Mouse (Mus musculus) embryonic facial prominence, embryonic 11.5 days (tissue): ENCODE data around the gene Apobec1. TPM values are rescaled to one million over a fixed set of nuclear protein-coding genes. Genes with fewer than 3 reads are reported as not detected.

ENCODE experiments used
- ATAC-seq: fragments of 200-750 bp; cut with Nextera tagmentation; replicated peaks from 2 replicates; pipeline ENCODE4 v1.8.0; 2017; ENCODE audit warnings: low read depth; ENCODE audit not compliant: insufficient number of reproducible peaks, low FRiP score, low TSS enrichment
- DNase-seq: peaks from one replicate; pipeline ENCODE4 v3.0.0-alpha.2; 2015; ENCODE audit warnings: low spot score
- H3K27ac ChIP-seq: fragments of 300-500 bp; sonication (generic); replicated peaks from 2 replicates; pipeline ENCODE4 v1.5.1; 2014; ENCODE audit warnings: mild to moderate bottlenecking, low read depth, low read length, control low read depth
- H3K27me3 ChIP-seq: fragments of 300-500 bp; sonication (generic); 2 replicates; pipeline ENCODE4 v1.6.1; 2014; ENCODE audit warnings: mild to moderate bottlenecking, low read length, moderate library complexity, mixed read lengths; ENCODE audit not compliant: control insufficient read depth, insufficient read depth
- H3K36me3 ChIP-seq: fragments of 300-500 bp; sonication (generic); replicated peaks from 2 replicates; pipeline ENCODE4 v1.6.1; 2014; ENCODE audit warnings: low read depth, mild to moderate bottlenecking, low read length, moderate library complexity, mixed read lengths; ENCODE audit not compliant: control insufficient read depth, insufficient read depth
- H3K4me1 ChIP-seq: fragments of 300-500 bp; sonication (generic); 2 replicates; pipeline ENCODE4 v1.6.1; 2014; ENCODE audit warnings: low read length, mixed read lengths; ENCODE audit not compliant: control insufficient read depth, insufficient read depth
- H3K4me2 ChIP-seq: fragments of 300-500 bp; sonication (generic); 2 replicates; pipeline ENCODE4 v1.6.1; 2014; ENCODE audit warnings: low read depth, mild to moderate bottlenecking, control low read depth, low read length, moderate library complexity
- H3K4me3 ChIP-seq: fragments of 300-500 bp; sonication (generic); 2 replicates; pipeline ENCODE4 v1.5.1; 2014; ENCODE audit warnings: low read depth, low read length, control low read depth
- H3K9ac ChIP-seq: fragments of 300-500 bp; sonication (generic); replicated peaks from 2 replicates; pipeline ENCODE4 v1.6.1; 2014; ENCODE audit warnings: mild to moderate bottlenecking, control low read depth, low read length
- H3K9me3 ChIP-seq: fragments of 300-500 bp; sonication (generic); replicated peaks from 2 replicates; pipeline ENCODE4 v1.6.1; 2016; ENCODE audit warnings: mild to moderate bottlenecking, low read length, inconsistent platforms, mixed read lengths; ENCODE audit not compliant: control insufficient read depth
- WGBS: fragments of 180-500 bp; shearing (Covaris S2); extraction: QIAGEN DNeasy Blood & Tissue Kit; methylation state at CpG from one replicate; pipeline ENCODE4 v1.1.7; 2014; 5-methylcytosine and 5-hydroxymethylcytosine counted together
- polyA plus RNA-seq: library from polyadenylated mRNA; unstranded; fragments of >200 nt; fragmentation: Nextera tagmentation; extraction: Ambion mirVana; gene quantifications from 2 replicates; pipeline ENCODE4 v1.2.1, GENCODE M21; 2014

The Apobec1 gene
- polyA plus RNA-seq, 1 experiment from 2014 or later = 2.6 TPM

DNA sequence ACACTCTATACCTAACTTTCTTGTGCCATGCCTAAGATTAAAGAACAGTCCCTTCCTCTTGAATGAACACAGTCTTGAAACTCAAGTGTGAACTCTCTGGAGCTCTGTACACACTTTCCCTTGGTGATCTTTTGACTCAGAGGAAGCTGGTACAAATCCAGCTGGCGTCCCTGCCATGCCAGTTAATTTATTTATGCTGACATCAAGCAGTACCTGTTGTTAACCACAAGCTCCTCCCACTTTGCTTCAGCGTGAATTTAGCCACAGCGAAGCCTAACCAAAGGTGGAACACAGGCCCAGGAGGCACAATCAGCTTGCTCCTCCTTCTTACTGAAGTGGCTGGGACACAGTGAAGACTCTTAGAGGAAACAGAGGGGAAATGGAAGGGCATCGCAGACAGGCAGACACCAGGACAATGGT lies 69.4 kb downstream of the Apobec1 start:
- Histone ChIP-seq H3K9me3 (no peaks in the 10 kb centered on the region), H3K4me3 (no peak overlapping the region), H3K36me3 (no peaks in the 10 kb centered on the region), H3K4me1 (no peaks in the 10 kb centered on the region), H3K27me3 (no peaks in the 10 kb centered on the region), H3K9ac (no peak overlapping the region), H3K4me2 (no peak overlapping the region), H3K27ac (no peak overlapping the region)
- ATAC-seq = 0 out of 2 replicates have a peak, but pooled peaks have one; percentile 50
- 10% methylated on average over 4 of the region's 4 CpGs for WGBS
- DNase-seq = no peak

DNA sequence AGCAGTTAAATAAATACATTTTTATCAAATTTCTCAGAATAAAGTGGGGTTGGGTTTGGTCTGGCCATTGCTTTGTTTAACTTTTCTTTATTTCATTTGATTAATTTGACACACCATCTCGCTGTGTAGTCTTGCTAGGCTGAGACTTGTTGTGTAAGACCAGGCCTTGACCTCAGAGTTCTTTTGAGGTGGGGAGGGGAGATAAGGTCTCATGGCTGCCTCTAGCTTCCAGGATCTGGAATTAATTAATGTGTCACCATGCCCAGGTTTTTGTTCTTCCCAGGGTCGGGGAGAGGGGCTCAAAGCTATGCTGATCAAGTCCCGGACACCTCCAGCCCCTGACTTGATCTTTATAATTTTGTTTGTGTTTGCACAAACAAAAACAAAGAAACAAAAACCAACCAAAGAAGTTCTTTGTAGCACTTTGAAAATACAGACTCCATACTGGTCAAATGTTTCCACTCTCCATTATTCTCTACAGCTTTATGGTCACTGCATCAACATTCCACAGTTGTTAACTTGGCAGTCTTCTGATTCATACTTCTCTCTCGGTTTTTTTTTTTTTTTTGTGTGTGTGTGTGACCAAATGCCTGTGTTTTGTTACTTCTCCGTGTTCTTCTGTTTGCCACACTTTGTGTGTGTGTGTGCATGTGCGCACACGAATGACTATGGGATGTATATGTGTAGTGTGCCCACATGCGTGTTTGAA lies 70.6 kb downstream of the Apobec1 start:
- Histone ChIP-seq H3K27me3 (no peaks in the 10 kb centered on the region), H3K4me1 (no peaks in the 10 kb centered on the region), H3K4me2 (no peak overlapping the region), H3K4me3 (no peak overlapping the region), H3K9me3 (no peaks in the 10 kb centered on the region), H3K27ac (no peak overlapping the region), H3K36me3 (no peaks in the 10 kb centered on the region), H3K9ac (no peak overlapping the region)
- 61% methylated on average over 8 of the region's 8 CpGs for WGBS
- ATAC-seq (no peak), DNase-seq (peak; percentile 40)

DNA sequence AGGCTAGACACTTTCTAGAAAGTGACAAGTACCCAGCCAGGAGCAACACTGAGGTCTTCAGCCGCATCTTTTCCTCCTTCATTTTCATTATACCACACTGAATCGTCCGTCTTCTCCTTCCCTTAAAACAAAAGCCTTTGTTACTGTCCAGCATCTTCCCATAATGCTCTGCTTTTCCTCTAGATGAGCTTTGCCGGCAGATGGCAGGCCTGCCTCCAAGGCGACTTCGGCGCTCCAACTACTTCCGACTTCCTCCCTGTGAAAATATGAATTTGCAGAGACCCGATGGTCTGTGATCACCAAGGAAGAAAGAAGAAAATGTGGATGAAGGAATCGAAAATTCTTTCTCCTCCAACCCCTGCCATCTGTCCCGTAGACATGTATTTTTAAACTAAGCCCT lies 74.1 kb downstream of the Apobec1 start:
- Histone ChIP-seq H3K27me3 (no peaks in the 10 kb centered on the region), H3K4me3 (no peak overlapping the region), H3K4me2 (no peak overlapping the region), H3K36me3 (no peaks in the 10 kb centered on the region), H3K27ac (no peak overlapping the region), H3K9ac (no peak overlapping the region), H3K4me1 (no peaks in the 10 kb centered on the region), H3K9me3 (no peaks in the 10 kb centered on the region)
- WGBS = 77% methylated on average over 11 of the region's 11 CpGs
- DNase-seq = no peak
- ATAC-seq = no peak

Other genes with a start within 250 kb of the Apobec1 start
- 50.8 and 62.3 TPM in 2 replicates for gene Rimklb, start 103.7 kb downstream of the Apobec1 start, polyA plus RNA-seq
- 0.60 and 1.9 TPM in 2 replicates for gene Mfap5, start 96.6 kb downstream of the Apobec1 start, polyA plus RNA-seq
- 0.17 TPM in 1 of 2 replicates, not detected in the other for gene Aicda, start 48.6 kb downstream of the Apobec1 start, polyA plus RNA-seq
- gene Gdf3, start 7.6 kb upstream of the Apobec1 start, polyA plus RNA-seq = not detected in 2 replicates
- not detected in 2 replicates for gene Dppa3, start 24.0 kb upstream of the Apobec1 start, polyA plus RNA-seq
- gene Nanog, start 105.0 kb upstream of the Apobec1 start, polyA plus RNA-seq = 0.13 and 0.14 TPM in 2 replicates
- 32.7 and 35.1 TPM in 2 replicates for gene Slc2a3, start 199.2 kb upstream of the Apobec1 start, polyA plus RNA-seq
- 4.0 TPM in 2 replicates for gene Foxj2, start 217.5 kb upstream of the Apobec1 start, polyA plus RNA-seq